Mouse (Mus musculus) layer of hippocampus, postnatal 36 days (tissue): ENCODE results near the gene Slc25a40. TPM values are rescaled to one million over a fixed set of nuclear protein-coding genes. Genes with fewer than 3 reads are reported as not detected.

ENCODE experiments used
- DNase-seq, 2 experiments: peaks; one replicate each; pipeline ENCODE4 v3.0.0; 2022
- total RNA-seq, 2 experiments: library from RNA; stranded (reverse); gene quantifications; 2 replicates each; pipeline ENCODE4 v1.2.3; 2021

Gene Slc25a40
- total RNA-seq = 10 to 100 TPM; 13.0 to 15.0 TPM

- peak; percentile 89 to 90 for DNase-seq
Observed at GRCm38 (mm10) chr5:8422157-8422931, at the start of gene Slc25a40, which contains the start of gene Dbf4. Slc25a40 (plus strand) TSS chr5:8422850. Dbf4 (minus strand) TSS chr5:8422716.

GRCm38 (mm10) chr5:8373415-8373814, 49.2 kb upstream of the Slc25a40 start:
- DNase-seq = no peak

- DNase-seq = no peak
Observed at GRCm38 (mm10) chr5:8374297-8374906, 48.2 kb upstream of the Slc25a40 start.

GRCm38 (mm10) chr5:8393891-8394583, 28.6 kb upstream of the Slc25a40 start:
- no peak for DNase-seq

GRCm38 (mm10) chr5:8397587-8398249, 24.9 kb upstream of the Slc25a40 start:
- no peak for DNase-seq

GRCm38 (mm10) chr5:8408746-8409145, 13.9 kb upstream of the Slc25a40 start:
- DNase-seq = no peak

- DNase-seq = no peak
Observed at GRCm38 (mm10) chr5:8416683-8417413, 5.8 kb upstream of the Slc25a40 start.

GRCm38 (mm10) chr5:8417443-8417842, 5.2 kb upstream of the Slc25a40 start:
- no peak for DNase-seq

- DNase-seq = no peak
Observed at GRCm38 (mm10) chr5:8421424-8421823, 1.2 kb upstream of the Slc25a40 start.

- DNase-seq = no peak
Observed at GRCm38 (mm10) chr5:8422932-8423928, 580 bp downstream of the Slc25a40 start.

GRCm38 (mm10) chr5:8424116-8424515, 1.5 kb downstream of the Slc25a40 start:
- no peak for DNase-seq

GRCm38 (mm10) chr5:8425899-8426298, 3.2 kb downstream of the Slc25a40 start:
- DNase-seq = no peak

GRCm38 (mm10) chr5:8437481-8438156, 15.0 kb downstream of the Slc25a40 start:
- no peak for DNase-seq

- no peak for DNase-seq
Observed at GRCm38 (mm10) chr5:8439095-8439494, 16.4 kb downstream of the Slc25a40 start.

GRCm38 (mm10) chr5:8455565-8455964, 32.9 kb downstream of the Slc25a40 start:
- DNase-seq = no peak

- DNase-seq = no peak
Observed at GRCm38 (mm10) chr5:8456561-8456960, 33.9 kb downstream of the Slc25a40 start.

GRCm38 (mm10) chr5:8487989-8488700, 65.5 kb downstream of the Slc25a40 start:
- DNase-seq = no peak

- DNase-seq = no peak
Observed at GRCm38 (mm10) chr5:8488701-8489297, 66.1 kb downstream of the Slc25a40 start.
